Mouse (Mus musculus) bone marrow macrophage, adult 2 months (primary cell): ENCODE measurements around the gene Cnnm3.

ENCODE experiments used
- CTCF ChIP-seq: IDR thresholded peaks from 2 replicates; pipeline ENCODE4 v1.5.1; 2012; ENCODE audit warnings: low read depth, mild to moderate bottlenecking, low read length, moderate library complexity
- POLR2A ChIP-seq: IDR thresholded peaks from 2 replicates; pipeline ENCODE4 v1.6.1; 2012; ENCODE audit warnings: mild to moderate bottlenecking, low read depth, low read length, borderline replicate concordance

DNA sequence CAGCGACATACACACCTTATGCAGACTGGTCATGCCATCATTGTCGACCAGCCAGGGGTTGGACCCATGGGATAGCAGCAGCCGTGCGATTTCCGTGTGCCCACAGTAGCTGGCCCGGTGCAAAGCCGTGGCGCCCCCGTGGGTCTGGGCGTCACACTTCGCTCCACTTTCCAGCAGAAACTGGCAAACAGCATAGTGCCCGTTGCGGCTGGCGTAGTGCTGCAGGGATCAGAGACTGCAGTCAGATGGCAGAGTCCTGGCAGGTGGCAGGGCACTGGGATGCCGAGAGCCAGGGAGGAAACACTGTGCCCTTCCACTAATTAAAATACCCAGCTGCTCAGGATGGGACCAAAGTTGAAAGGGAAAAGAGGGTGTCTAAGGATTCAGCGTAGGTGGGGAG, 30.2 kb downstream of the Cnnm3 start:
- TF ChIP-seq CTCF: no peak
- TF ChIP-seq POLR2A: no peak
